Mouse (Mus musculus): ENCODE data around the gene Ankrd65. TPM values are rescaled to one million over a fixed set of nuclear protein-coding genes. Genes with fewer than 3 reads are reported as not detected.

Gene Ankrd65
- polyA plus RNA-seq, 1 experiment from 2014 or later, result not detected

- 100% methylated on average over 1 of the region's 1 CpGs for WGBS
- Histone ChIP-seq H3K9ac (ENCODE audit: low read depth, low read length) (no peak overlapping the region), H3K9me3 (ENCODE audit: control insufficient read depth, low read length) (no peaks in the 10 kb centered on the region), H3K4me1 (ENCODE audit: control insufficient read depth, insufficient read depth, low read depth, low read length) (peaks cover 14% of the 10 kb centered on the region), H3K27ac (ENCODE audit: low read depth, low read length) (no peak overlapping the region), H3K36me3 (ENCODE audit: control insufficient read depth, insufficient read depth, low read length) (peaks cover 4% of the 10 kb centered on the region; the same call in 1 of the 2 replicates), H3K27me3 (replicated peaks; ENCODE audit: control insufficient read depth, insufficient read depth, low read length) (no peaks in the 10 kb centered on the region), H3K4me2 (ENCODE audit: low read length) (no peak overlapping the region), H3K4me3 (ENCODE audit: low read length) (no peak overlapping the region)
- ATAC-seq, result no peak
Observed at GRCm38 (mm10) chr4:155802075-155802474, 11.8 kb downstream of the Ankrd65 start.

GRCm38 (mm10) chr4:155802741-155803339, 12.6 kb downstream of the Ankrd65 start, which contains the start of gene Mrpl20:
Gene Mrpl20, plus strand, starts transcription at chr4:155802878.
- Histone ChIP-seq H3K36me3 (ENCODE audit: control insufficient read depth, insufficient read depth, low read length) (peaks cover 9% of the 10 kb centered on the region), H3K4me3 (ENCODE audit: low read length) (peak within 1 kb of the TSS; percentile 93), H3K4me1 (ENCODE audit: control insufficient read depth, insufficient read depth, low read depth, low read length) (peaks cover 14% of the 10 kb centered on the region), H3K9me3 (ENCODE audit: control insufficient read depth, low read length) (no peaks in the 10 kb centered on the region), H3K27me3 (replicated peaks; ENCODE audit: control insufficient read depth, insufficient read depth, low read length) (no peaks in the 10 kb centered on the region), H3K9ac (ENCODE audit: low read depth, low read length) (peak within 1 kb of the TSS; percentile 89), H3K4me2 (ENCODE audit: low read length) (peak within 1 kb of the TSS; percentile 82), H3K27ac (ENCODE audit: low read depth, low read length) (peak within 1 kb of the TSS; percentile 77)
- WGBS, result 6% methylated on average over 12 of the region's 12 CpGs
- peak; percentile 80 for ATAC-seq

- Histone ChIP-seq H3K9ac (ENCODE audit: low read depth, low read length) (peak overlapping the region; percentile 89), H3K36me3 (ENCODE audit: control insufficient read depth, insufficient read depth, low read length) (peaks cover 12% of the 10 kb centered on the region), H3K27me3 (replicated peaks; ENCODE audit: control insufficient read depth, insufficient read depth, low read length) (no peaks in the 10 kb centered on the region), H3K4me2 (ENCODE audit: low read length) (peak overlapping the region; percentile 82), H3K4me3 (ENCODE audit: low read length) (peak overlapping the region; percentile 93), H3K9me3 (ENCODE audit: control insufficient read depth, low read length) (no peaks in the 10 kb centered on the region), H3K4me1 (ENCODE audit: control insufficient read depth, insufficient read depth, low read depth, low read length) (peaks cover 14% of the 10 kb centered on the region), H3K27ac (ENCODE audit: low read depth, low read length) (peak overlapping the region; percentile 77)
- WGBS, result under 1% methylated on average over 54 of the region's 58 CpGs
- ATAC-seq, result peak; percentile 98
Observed at GRCm38 (mm10) chr4:155803340-155804041, 13.3 kb downstream of the Ankrd65 start.

- H3K9me3 ChIP-seq (ENCODE audit: control insufficient read depth, low read length), result no peaks in the 10 kb centered on the region
- no peak overlapping the region for H3K4me2 ChIP-seq (ENCODE audit: low read length)
- no peak for ATAC-seq
- no peak overlapping the region for H3K9ac ChIP-seq (ENCODE audit: low read depth, low read length)
- no peak overlapping the region for H3K4me3 ChIP-seq (ENCODE audit: low read length)
- peaks cover 30% of the 10 kb centered on the region for H3K36me3 ChIP-seq (ENCODE audit: control insufficient read depth, insufficient read depth, low read length)
- H3K4me1 ChIP-seq (ENCODE audit: control insufficient read depth, insufficient read depth, low read depth, low read length), result peaks cover 17% of the 10 kb centered on the region
- H3K27me3 ChIP-seq (replicated peaks; ENCODE audit: control insufficient read depth, insufficient read depth, low read length), result no peaks in the 10 kb centered on the region
- 95% methylated on average over 3 of the region's 3 CpGs for WGBS
- no peak overlapping the region for H3K27ac ChIP-seq (ENCODE audit: low read depth, low read length)
Observed at GRCm38 (mm10) chr4:155807841-155808240, 17.6 kb downstream of the Ankrd65 start.

- peak; percentile 99 for ATAC-seq
- H3K4me3 ChIP-seq (ENCODE audit: low read length), result peak within 1 kb of the TSS; percentile 96
- H3K4me2 ChIP-seq (ENCODE audit: low read length), result peak within 1 kb of the TSS; percentile 87
- H3K4me1 ChIP-seq (ENCODE audit: control insufficient read depth, insufficient read depth, low read depth, low read length), result peaks cover 19% of the 10 kb centered on the region
- under 1% methylated on average over 56 of the region's 60 CpGs for WGBS
- H3K27ac ChIP-seq (ENCODE audit: low read depth, low read length), result peak within 1 kb of the TSS; percentile 91
- peak within 1 kb of the TSS; percentile 98 for H3K9ac ChIP-seq (ENCODE audit: low read depth, low read length)
- H3K9me3 ChIP-seq (ENCODE audit: control insufficient read depth, low read length), result no peaks in the 10 kb centered on the region
- peaks cover 45% of the 10 kb centered on the region for H3K36me3 ChIP-seq (ENCODE audit: control insufficient read depth, insufficient read depth, low read length)
- H3K27me3 ChIP-seq (replicated peaks; ENCODE audit: control insufficient read depth, insufficient read depth, low read length), result no peaks in the 10 kb centered on the region
Observed at GRCm38 (mm10) chr4:155811929-155812664, 21.9 kb downstream of the Ankrd65 start, which contains the start of gene Ccnl2. Gene Ccnl2, plus strand, starts transcription at chr4:155812489.

- Histone ChIP-seq H3K36me3 (ENCODE audit: control insufficient read depth, insufficient read depth, low read length) (peaks cover 47% of the 10 kb centered on the region), H3K4me2 (ENCODE audit: low read length) (peak overlapping the region; percentile 87), H3K4me1 (ENCODE audit: control insufficient read depth, insufficient read depth, low read depth, low read length) (peaks cover 19% of the 10 kb centered on the region), H3K4me3 (ENCODE audit: low read length) (peak overlapping the region; percentile 96), H3K9me3 (ENCODE audit: control insufficient read depth, low read length) (no peaks in the 10 kb centered on the region), H3K27ac (ENCODE audit: low read depth, low read length) (peak overlapping the region; percentile 91), H3K9ac (ENCODE audit: low read depth, low read length) (peak overlapping the region; percentile 98), H3K27me3 (replicated peaks; ENCODE audit: control insufficient read depth, insufficient read depth, low read length) (no peaks in the 10 kb centered on the region)
- ATAC-seq, result peak; percentile 56
- WGBS, result under 1% methylated on average over 37 of the region's 49 CpGs
Observed at GRCm38 (mm10) chr4:155812665-155813181, 22.5 kb downstream of the Ankrd65 start.

GRCm38 (mm10) chr4:155817533-155817932, 27.3 kb downstream of the Ankrd65 start:
- 75% methylated on average over 4 of the region's 4 CpGs for WGBS
- Histone ChIP-seq H3K4me1 (ENCODE audit: control insufficient read depth, insufficient read depth, low read depth, low read length) (peaks cover 13% of the 10 kb centered on the region), H3K9ac (ENCODE audit: low read depth, low read length) (no peak overlapping the region), H3K27me3 (replicated peaks; ENCODE audit: control insufficient read depth, insufficient read depth, low read length) (no peaks in the 10 kb centered on the region), H3K4me3 (ENCODE audit: low read length) (no peak overlapping the region), H3K9me3 (ENCODE audit: control insufficient read depth, low read length) (no peaks in the 10 kb centered on the region), H3K27ac (ENCODE audit: low read depth, low read length) (no peak overlapping the region), H3K36me3 (ENCODE audit: control insufficient read depth, insufficient read depth, low read length) (peaks cover 59% of the 10 kb centered on the region), H3K4me2 (ENCODE audit: low read length) (no peak overlapping the region)
- ATAC-seq, result no peak

GRCm38 (mm10) chr4:155821025-155821424, 30.8 kb downstream of the Ankrd65 start:
- no peak for ATAC-seq
- H3K27ac ChIP-seq (ENCODE audit: low read depth, low read length), result no peak overlapping the region
- no peak overlapping the region for H3K4me3 ChIP-seq (ENCODE audit: low read length)
- H3K4me1 ChIP-seq (ENCODE audit: control insufficient read depth, insufficient read depth, low read depth, low read length), result no peaks in the 10 kb centered on the region
- H3K4me2 ChIP-seq (ENCODE audit: low read length), result no peak overlapping the region
- no peaks in the 10 kb centered on the region for H3K27me3 ChIP-seq (replicated peaks; ENCODE audit: control insufficient read depth, insufficient read depth, low read length)
- H3K9ac ChIP-seq (ENCODE audit: low read depth, low read length), result no peak overlapping the region
- H3K9me3 ChIP-seq (ENCODE audit: control insufficient read depth, low read length), result no peaks in the 10 kb centered on the region
- peaks cover 70% of the 10 kb centered on the region for H3K36me3 ChIP-seq (ENCODE audit: control insufficient read depth, insufficient read depth, low read length)
- WGBS, result 76% methylated on average over 7 of the region's 7 CpGs

- ATAC-seq, result no peak
- WGBS, result 96% methylated on average over 16 of the region's 16 CpGs
Observed at GRCm38 (mm10) chr4:155823443-155823842, 33.2 kb downstream of the Ankrd65 start.

More at GRCm38 (mm10) chr4:155823443-155823842, 33.2 kb downstream of the Ankrd65 start:
- H3K4me3 ChIP-seq (ENCODE audit: low read length), result no peak overlapping the region
- peaks cover 59% of the 10 kb centered on the region for H3K36me3 ChIP-seq (ENCODE audit: control insufficient read depth, insufficient read depth, low read length)
- H3K27me3 ChIP-seq (replicated peaks; ENCODE audit: control insufficient read depth, insufficient read depth, low read length), result no peaks in the 10 kb centered on the region
- no peaks in the 10 kb centered on the region for H3K4me1 ChIP-seq (ENCODE audit: control insufficient read depth, insufficient read depth, low read depth, low read length)
- no peaks in the 10 kb centered on the region for H3K9me3 ChIP-seq (ENCODE audit: control insufficient read depth, low read length)
- no peak overlapping the region for H3K27ac ChIP-seq (ENCODE audit: low read depth, low read length)
- no peak overlapping the region for H3K4me2 ChIP-seq (ENCODE audit: low read length)
- H3K9ac ChIP-seq (ENCODE audit: low read depth, low read length), result no peak overlapping the region

Measured in hindbrain, embryonic 16.5 days (tissue).